20 mouse cellular contexts compared by ENCODE assay signal in the genomic region with DNA sequence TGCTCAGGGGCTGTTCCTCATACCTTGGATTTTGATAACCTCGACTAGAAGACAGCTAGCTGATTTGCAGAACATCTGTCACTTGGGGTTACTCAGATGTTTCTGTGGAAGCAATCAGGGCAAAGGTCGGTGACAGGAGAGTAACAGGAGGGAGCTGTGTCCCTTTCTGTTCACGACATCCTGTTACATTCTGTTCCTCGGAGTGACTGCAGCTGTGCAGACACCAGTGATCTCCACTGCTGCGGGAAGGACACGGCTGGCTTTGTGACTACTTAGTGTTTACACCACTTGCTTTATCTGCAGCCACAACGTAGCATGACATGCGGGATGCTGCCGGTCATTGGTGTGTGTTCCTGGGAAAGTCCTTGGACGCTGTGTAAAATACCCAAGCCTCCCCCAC. TPM values are rescaled to one million over a fixed set of nuclear protein-coding genes. Genes with fewer than 3 reads are reported as not detected.
DNase-seq lines count a peak whose midpoint lies in the region; ATAC-seq lines count a peak whose summit lies in the region.
"Had no signal": no experiment of that assay in that cellular context is flagged by ENCODE, and none has a peak within 500 bp of the region (broad histone marks: within the 10 kb centered on the region; RNA-seq: fewer than 3 reads in every experiment).

No protein-coding gene starts in this region.

- intact Hi-C loops in left cerebral cortex, postnatal 4 days (cut with DNase I): no loop called here

- H3K4me1 ChIP-seq in megakaryocyte, embryonic 14.5 days: peaks cover 88% of the 10 kb centered on the region
- H3K4me1 ChIP-seq: limb, embryonic 15.5 days; lung, embryonic 15.5 days had no signal

- no peaks in the 10 kb centered on the region for H3K27me3 ChIP-seq in megakaryocyte, embryonic 14.5 days (replicated peaks)
- H3K27me3 ChIP-seq: intestine, embryonic 15.5 days had no signal

- DNase-seq in induced T-regulatory cell, adult 2 months (ENCODE audit: low read depth): peak; percentile 59
- DNase-seq in thymus, postnatal 10 days (ENCODE audit: low spot score in 2 of 2): peak; percentile 43 to 59
- no peak for DNase-seq in right cerebral cortex, postnatal 14 days
- DNase-seq in layer of hippocampus, postnatal 10 days (ENCODE audit: low spot score in 2 of 2): no peak
- DNase-seq in left cerebral cortex, postnatal 4 days: no peak
- DNase-seq: adrenal gland, postnatal 36 days; cerebellum, adult 11-12 months; cerebellum, postnatal 25 days; embryo, embryonic 11 days; forebrain, postnatal 0 days; midbrain, embryonic 14.5 days had no signal

- H3K4me3 ChIP-seq in megakaryocyte, embryonic 14.5 days (replicated peaks): peak overlapping the region; percentile 70
- H3K4me3 ChIP-seq: heart, embryonic 13.5 days; hindbrain, embryonic 13.5 days; intestine, embryonic 15.5 days; limb, embryonic 15.5 days; lung, embryonic 15.5 days; neural tube, embryonic 15.5 days had no signal

- ATAC-seq in megakaryocyte, adult 5-6 weeks (ENCODE audit: poor library complexity, severe bottlenecking): no peak
- ATAC-seq: forebrain, postnatal 0 days; intestine, embryonic 15.5 days had no signal

- no peaks in the 10 kb centered on the region for H3K9me3 ChIP-seq in megakaryocyte, embryonic 14.5 days
- H3K9me3 ChIP-seq: heart, embryonic 13.5 days; hindbrain, embryonic 13.5 days; intestine, embryonic 15.5 days; limb, embryonic 15.5 days; lung, embryonic 15.5 days; neural tube, embryonic 15.5 days had no signal

- peaks cover 20% of the 10 kb centered on the region for H3K36me3 ChIP-seq in megakaryocyte, embryonic 14.5 days (replicated peaks; ENCODE audit: low read length)
- H3K36me3 ChIP-seq: heart, embryonic 13.5 days; hindbrain, embryonic 13.5 days; intestine, embryonic 15.5 days; limb, embryonic 15.5 days; lung, embryonic 15.5 days; neural tube, embryonic 15.5 days had no signal

RNA-seq across cellular contexts. Expression of a gene that starts 2.5 kb away (rescaled TPM):
- polyA plus RNA-seq in megakaryocyte, embryonic 14.5 days (2012; ENCODE audit: insufficient read depth, low replicate concordance): 1.2 TPM in 1 of 2 replicates, not detected in the other
- 25.0 and 26.8 TPM in 2 replicates for total RNA-seq in megakaryocyte, adult 5-6 weeks (2015)
- 14.2 and 20.7 TPM in 2 replicates for total RNA-seq in megakaryocyte, adult 5-6 weeks (2017)
- total RNA-seq in layer of hippocampus, postnatal 10 days (2021): not detected
- total RNA-seq in left cerebral cortex, postnatal 4 days (2021): not detected
- total RNA-seq: left cerebral cortex, postnatal 14 days had no signal

RNA-seq across cellular contexts. Expression of a gene that starts 32.7 kb away (rescaled TPM):
- 75.1 and 120 TPM in 2 replicates for polyA plus RNA-seq in megakaryocyte, embryonic 14.5 days (2012; ENCODE audit: insufficient read depth, low replicate concordance)
- 5.1 and 6.2 TPM in 2 replicates for total RNA-seq in megakaryocyte, adult 5-6 weeks (2015)
- 5.1 and 5.6 TPM in 2 replicates for total RNA-seq in megakaryocyte, adult 5-6 weeks (2017)
- 1 to 10 TPM; 2.8 to 3.6 TPM for total RNA-seq in layer of hippocampus, postnatal 10 days (2021)
- total RNA-seq in left cerebral cortex, postnatal 4 days (2021): under 1 TPM; 0.40 to 0.82 TPM

RNA-seq across cellular contexts. Expression of a gene that starts 56.9 kb away (rescaled TPM):
- 2.5 TPM in 1 of 2 replicates, not detected in the other for polyA plus RNA-seq in megakaryocyte, embryonic 14.5 days (2012; ENCODE audit: insufficient read depth, low replicate concordance)
- total RNA-seq in megakaryocyte, adult 5-6 weeks (2015): 1.0 and 1.7 TPM in 2 replicates
- 1.2 and 3.3 TPM in 2 replicates for total RNA-seq in megakaryocyte, adult 5-6 weeks (2017)
- total RNA-seq in layer of hippocampus, postnatal 10 days (2021): 10 to 100 TPM; 10.2 to 17.0 TPM
- 10 to 100 TPM; 25.3 to 29.0 TPM for total RNA-seq in left cerebral cortex, postnatal 4 days (2021)

RNA-seq across cellular contexts. Expression of a gene that starts 59.7 kb away (rescaled TPM):
- polyA plus RNA-seq in megakaryocyte, embryonic 14.5 days (2012; ENCODE audit: insufficient read depth, low replicate concordance): 3.6 and 7.2 TPM in 2 replicates
- total RNA-seq in megakaryocyte, adult 5-6 weeks (2015): 3.7 and 4.8 TPM in 2 replicates
- total RNA-seq in megakaryocyte, adult 5-6 weeks (2017): 4.2 and 5.7 TPM in 2 replicates
- 10 to 100 TPM; 13.7 to 15.7 TPM for total RNA-seq in layer of hippocampus, postnatal 10 days (2021)
- total RNA-seq in left cerebral cortex, postnatal 4 days (2021): 10 to 100 TPM; 15.2 to 15.6 TPM

Comparison
In these comparisons a context has a peak if more than half of its experiments do, and no peak if none do; other contexts are left out.
1. DNase-seq: peak in induced T-regulatory cell, adult 2 months (single experiment) and thymus, postnatal 10 days (2 of 2); none in right cerebral cortex, postnatal 14 days (single experiment), layer of hippocampus, postnatal 10 days (0 of 2) and left cerebral cortex, postnatal 4 days (single experiment).
2. RNA of a gene that starts 2.5 kb away (total RNA-seq): 14.2 to 26.8 TPM in megakaryocyte, adult 5-6 weeks; not detected in layer of hippocampus, postnatal 10 days and not detected in left cerebral cortex, postnatal 4 days; every median in the first group is over 10 times any median in the second.